Mouse (Mus musculus) T-helper 17 cell (primary cell): ENCODE results near the gene Bms1.

Experiments used
- in situ Hi-C, 2 experiments: fragments of 300-600 bp; cut with MboI, MseI; formaldehyde crosslinking; loops; 1 replicate in 1 of 2; 2 replicates in 1 of 2; pipeline ENCODE4 v1.15.1; 2025; ENCODE audit warnings: high pct_unique_total_duplicates in 2 of 2

Bms1 gene

GRCm38 (mm10) chr6:118419050-118419920 lies at the start of gene Bms1:
TSS of gene Bms1 (minus strand) at chr6:118419474.
- in situ Hi-C loops = loop anchor here in 1 of 2 experiments (5.0 kb wide), 1 partner anchor 758 kb away; the partner anchor contains the start of gene Dcp1b

DNA sequence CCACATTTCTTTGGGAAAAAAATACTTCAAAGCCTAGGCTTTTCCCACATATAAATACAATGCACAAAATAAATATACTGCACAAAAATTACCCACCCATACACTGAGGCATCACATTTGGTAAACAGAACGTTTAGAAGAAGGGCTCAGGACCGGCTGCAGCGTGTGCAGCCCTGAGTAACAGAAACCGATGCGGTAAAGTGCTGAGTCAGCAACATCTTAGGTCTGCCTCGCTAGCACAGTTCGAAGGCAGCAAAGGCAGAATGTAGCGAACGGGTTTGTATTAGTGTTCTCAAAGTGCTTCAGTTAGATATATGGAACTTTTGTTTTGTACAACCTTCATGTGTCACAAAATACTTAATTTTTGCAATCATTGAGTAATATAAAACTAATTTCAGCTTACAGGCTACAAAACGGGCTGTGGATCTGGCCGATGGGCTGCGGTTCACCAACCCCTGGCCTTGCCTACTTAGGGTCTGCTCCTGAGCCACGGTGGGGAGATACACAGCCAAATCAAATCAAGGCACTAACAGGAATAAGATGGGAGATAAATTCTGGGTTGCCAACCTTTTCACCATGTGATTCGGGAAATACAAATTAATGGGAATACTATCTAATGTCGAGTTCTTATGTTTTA lies 42.9 kb upstream of the Bms1 start:
- in situ Hi-C loops = no loop called here

- in situ Hi-C loops = no loop called here
These were observed 38.5 kb upstream of the Bms1 start for GRCm38 (mm10) chr6:118457726-118458125.

- in situ Hi-C loops = no loop called here
These were observed 35.9 kb upstream of the Bms1 start, which contains the start of gene Zfp248 for GRCm38 (mm10) chr6:118455042-118455631. TSS of gene Zfp248 (minus strand) at chr6:118455528.

DNA sequence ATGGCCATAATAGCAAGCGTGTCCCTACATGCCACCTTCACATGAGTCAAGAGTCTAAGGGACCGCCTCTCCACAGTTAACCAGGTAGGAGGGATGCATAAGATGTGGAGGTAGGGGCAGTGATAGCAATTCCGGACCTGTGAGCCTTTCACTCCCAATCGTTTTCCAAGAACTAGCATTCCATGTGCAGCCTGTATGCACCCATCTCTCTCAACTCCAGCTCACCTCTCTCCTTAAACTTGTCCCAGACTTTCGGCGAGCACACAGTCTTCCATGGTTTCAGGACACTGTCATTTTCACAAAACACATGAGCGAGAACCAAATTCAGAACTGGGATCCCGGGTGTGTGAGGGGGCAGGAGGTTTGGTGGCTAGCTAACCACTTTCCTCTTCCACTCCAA lies 35.2 kb upstream of the Bms1 start:
- in situ Hi-C loops = no loop called here

- in situ Hi-C loops = no loop called here
These were observed 12.2 kb upstream of the Bms1 start for GRCm38 (mm10) chr6:118431502-118431901.

GRCm38 (mm10) chr6:118426666-118427065 lies 7.4 kb upstream of the Bms1 start:
- in situ Hi-C loops = loop anchor here in 1 of 2 experiments (10.0 kb wide), 1 partner anchor 1782 kb away; no protein-coding TSS in a partner anchor

GRCm38 (mm10) chr6:118410428-118410827 lies 8.8 kb downstream of the Bms1 start:
- in situ Hi-C loops = no loop called here

DNA sequence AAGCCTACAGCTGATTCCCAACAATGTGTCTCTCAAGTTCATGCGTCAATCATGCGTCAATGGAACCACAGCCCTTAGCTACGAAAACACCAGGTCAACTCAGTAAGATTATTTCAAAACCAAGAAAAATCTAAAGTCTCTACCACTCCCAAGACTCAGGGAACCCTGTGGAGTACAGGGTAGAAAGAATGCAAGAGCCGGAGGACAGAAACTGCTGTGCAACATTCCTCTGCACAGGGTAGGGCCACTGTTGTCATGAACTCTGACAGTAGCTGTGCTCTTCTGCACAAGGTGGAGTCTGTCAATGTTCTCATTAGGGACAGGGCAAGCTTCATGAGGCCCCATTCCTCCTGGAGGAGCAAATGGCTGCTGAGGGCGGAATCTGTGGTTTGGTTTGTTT lies 10.8 kb downstream of the Bms1 start:
- in situ Hi-C loops = no loop called here

DNA sequence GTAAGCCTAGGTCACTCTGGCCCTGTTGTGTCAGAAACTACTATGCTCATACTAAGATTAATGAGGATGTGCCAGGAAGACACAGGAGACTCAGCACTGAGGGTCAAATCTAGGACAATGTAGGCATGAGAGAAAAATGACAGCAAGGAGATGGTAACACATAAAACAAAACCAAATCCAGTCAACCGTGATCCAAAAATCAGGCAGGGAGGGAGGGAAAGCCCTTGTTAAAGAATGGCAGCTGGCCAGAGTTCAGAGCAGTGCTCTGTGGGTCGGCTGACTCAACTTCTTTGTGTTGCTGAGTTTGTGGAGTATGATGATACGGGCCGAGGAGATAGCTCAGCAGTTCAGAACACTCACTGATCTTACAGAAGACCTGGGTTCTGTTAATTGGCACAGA lies 12.9 kb downstream of the Bms1 start:
- in situ Hi-C loops = no loop called here

DNA sequence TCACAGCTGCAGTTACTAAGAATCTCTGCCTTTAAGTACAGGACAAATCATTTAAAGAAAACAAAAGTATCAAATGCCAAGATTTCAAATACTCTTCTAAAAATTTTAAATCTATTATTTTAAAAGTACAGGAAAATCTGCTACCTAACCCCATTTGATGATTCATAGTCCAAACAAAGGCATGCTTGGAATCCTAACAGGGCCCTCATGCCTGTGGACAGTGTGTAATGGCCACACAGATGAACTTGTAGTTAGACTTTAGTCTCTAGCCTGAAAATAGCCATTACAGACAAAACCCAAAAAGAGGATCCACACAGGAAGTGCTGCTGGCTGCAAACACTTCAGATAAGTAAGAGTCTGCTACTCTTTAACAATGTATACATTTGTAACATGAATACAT lies 28.5 kb downstream of the Bms1 start:
- in situ Hi-C loops = no loop called here

DNA sequence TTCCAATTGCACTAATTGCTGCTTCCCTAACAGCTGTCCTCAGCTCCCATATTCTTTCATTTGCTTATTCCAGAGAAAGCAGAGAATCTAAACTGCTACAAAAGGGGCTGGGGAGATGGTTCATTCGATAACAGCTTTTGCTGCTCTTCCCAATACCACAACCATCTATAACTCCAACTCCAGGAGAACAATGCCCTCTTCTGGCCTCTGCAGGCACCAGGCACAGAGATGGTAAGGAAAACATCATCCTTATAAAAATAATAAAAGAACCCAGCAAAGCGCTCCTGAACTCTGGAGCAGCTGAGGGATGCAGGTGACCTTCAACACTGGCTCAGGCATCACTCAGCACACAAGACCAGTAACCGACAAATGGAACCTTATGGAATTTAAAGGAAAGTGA lies 33.3 kb downstream of the Bms1 start:
- in situ Hi-C loops = no loop called here

GRCm38 (mm10) chr6:118381234-118381633 lies 38.0 kb downstream of the Bms1 start:
- in situ Hi-C loops = loop anchor here (5.0 kb wide), 2 partner anchors 199 to 209 kb away; no protein-coding TSS in a partner anchor

DNA sequence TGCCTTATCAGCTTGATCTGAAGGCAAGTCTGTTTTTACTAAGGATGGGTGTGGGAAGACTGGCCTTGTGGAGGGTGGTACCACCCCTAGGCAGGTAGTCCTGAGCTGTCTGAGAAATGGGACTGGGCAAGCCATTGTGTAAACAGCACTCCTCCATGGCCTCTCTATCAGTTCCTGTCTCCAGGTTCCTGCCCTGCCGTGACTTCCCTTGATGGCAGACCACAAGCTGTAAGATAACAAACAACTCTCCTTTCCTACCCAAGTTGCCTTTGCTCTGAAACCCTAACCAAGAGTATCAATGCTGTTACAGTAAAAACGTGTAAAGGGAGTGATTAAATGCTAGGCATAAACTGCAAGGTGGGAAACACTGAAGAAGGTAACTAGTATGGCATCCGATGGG lies 38.6 kb downstream of the Bms1 start:
- in situ Hi-C loops = loop anchor here (5.0 kb wide), 2 partner anchors 198 to 208 kb away; no protein-coding TSS in a partner anchor

DNA sequence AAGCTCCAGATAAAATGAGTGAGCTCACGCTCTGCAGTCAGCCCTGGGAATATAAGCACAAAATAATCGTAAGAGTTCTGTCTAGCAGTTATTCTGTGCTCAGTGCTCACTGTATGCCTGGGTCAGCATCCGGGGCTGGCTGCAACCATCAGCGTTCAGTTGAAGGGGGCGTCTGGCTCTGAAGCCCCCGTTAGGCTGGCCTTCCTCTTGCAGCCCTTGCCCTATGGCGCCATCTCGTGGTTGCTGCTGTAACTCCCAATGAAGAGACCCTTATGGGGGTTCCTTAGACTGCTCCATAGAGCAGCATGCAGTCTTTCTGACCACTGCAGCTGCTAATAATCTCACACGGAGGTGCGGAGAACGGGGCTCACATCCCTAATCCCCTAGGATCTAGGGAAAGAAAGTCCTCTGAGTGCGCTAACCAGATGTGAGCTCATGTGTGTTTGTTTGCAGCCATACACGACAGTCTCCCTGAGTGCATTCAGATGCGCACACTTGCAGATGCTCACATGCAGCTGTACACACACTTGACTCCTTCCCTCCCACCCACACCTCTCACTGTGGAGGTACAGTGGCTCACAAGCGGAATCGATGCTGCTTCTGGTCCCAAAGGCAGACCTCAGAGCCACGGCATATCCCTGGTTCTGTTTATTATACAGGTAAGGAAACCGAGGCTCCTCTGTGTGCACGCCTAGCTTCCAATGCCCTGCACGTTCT lies 39.7 kb downstream of the Bms1 start:
- in situ Hi-C loops = loop anchor here (5.0 kb wide), 2 partner anchors 197 to 207 kb away; no protein-coding TSS in a partner anchor

GRCm38 (mm10) chr6:118377611-118378010 lies 41.7 kb downstream of the Bms1 start:
- in situ Hi-C loops = no loop called here

- in situ Hi-C loops = no loop called here
These were observed 43.3 kb downstream of the Bms1 start for GRCm38 (mm10) chr6:118376023-118376422.

GRCm38 (mm10) chr6:118375457-118375856 lies 43.8 kb downstream of the Bms1 start:
- in situ Hi-C loops = no loop called here

DNA sequence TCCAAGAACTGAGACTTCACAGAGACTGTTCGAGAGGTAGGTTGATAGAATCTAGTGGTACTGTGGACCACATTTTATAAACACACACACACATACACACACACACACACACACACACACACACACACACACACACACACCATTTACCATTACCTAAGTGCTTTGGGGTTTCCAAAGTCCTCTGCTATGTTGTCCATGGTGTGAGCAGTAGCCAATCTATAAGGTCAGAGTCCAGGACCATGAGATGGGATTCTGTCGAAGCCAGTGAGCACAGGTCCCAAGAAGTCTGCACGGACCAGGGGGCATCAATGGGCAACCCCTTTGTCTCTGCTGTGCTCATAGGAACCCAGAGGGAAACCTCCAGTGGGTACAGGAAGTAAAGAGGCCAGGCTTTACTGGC lies 44.2 kb downstream of the Bms1 start:
- in situ Hi-C loops = no loop called here

DNA sequence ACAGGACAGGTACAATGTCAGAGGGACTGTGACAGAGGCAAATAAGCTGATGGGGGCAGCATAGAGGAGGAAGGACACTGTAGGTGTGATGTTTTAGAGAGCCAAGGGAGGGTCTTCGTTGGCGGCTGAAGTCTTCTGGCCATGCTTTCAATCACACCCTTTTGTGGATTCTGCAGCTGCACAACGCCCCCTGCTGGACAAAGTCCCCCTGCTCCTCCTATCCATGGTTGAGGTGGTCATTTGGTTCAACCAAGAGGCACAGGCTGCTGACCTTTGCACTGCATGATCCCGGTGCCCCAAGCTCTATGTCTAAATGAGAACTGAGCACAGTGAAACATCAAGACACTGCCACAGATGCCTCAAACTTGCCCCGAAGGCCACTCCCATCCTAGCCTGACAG lies 46.0 kb downstream of the Bms1 start:
- in situ Hi-C loops = no loop called here

DNA sequence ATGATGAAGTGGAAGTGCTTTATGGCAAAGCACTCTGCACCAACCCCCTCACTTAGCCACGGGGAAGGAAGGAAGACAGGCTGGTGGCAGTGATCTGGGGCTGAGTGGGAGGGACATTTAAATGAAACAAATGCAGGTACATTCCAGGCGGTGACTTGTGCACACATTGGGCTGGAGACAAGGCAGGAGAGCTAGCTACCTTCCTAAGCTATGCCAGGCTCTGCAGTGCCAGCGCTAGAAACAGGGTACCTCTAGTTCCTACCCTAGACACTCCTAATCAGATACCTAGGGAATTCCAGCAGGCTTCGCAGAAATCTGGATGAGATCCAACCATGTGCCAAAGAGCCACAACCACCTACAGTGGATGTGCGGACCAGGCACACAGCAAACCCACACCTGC lies 46.5 kb downstream of the Bms1 start:
- in situ Hi-C loops = no loop called here

- in situ Hi-C loops = no loop called here
These were observed 51.8 kb downstream of the Bms1 start for GRCm38 (mm10) chr6:118367502-118367901.
